Mouse (Mus musculus) monocyte, adult 5-6 weeks (primary cell): ENCODE measurements around the gene Zbtb44. TPM values are rescaled to one million over a fixed set of nuclear protein-coding genes. Genes with fewer than 3 reads are reported as not detected.

Source experiments
- ATAC-seq: fragments of 153-309, 156-312 bp; replicated peaks from 2 replicates; pipeline ENCODE4 v1.8.0; 2017; ENCODE audit warnings: mild to moderate bottlenecking; ENCODE audit not compliant: low TSS enrichment, insufficient number of reproducible peaks, severe bottlenecking, poor library complexity, low FRiP score
- total RNA-seq: library from RNA; stranded (forward); fragments of 200-1000, 200-491, 200-594 nt; gene quantifications from 3 replicates; pipeline ENCODE4 v1.2.3, GENCODE M21; 2017

Gene Zbtb44
- total RNA-seq, result 24.0 to 32.1 TPM (median 29.0 TPM) in 3 replicates

GRCm38 (mm10) chr9:31030532-31031413 is at the start of gene Zbtb44:
Zbtb44 (plus strand) TSS chr9:31030644.
- ATAC-seq, result peak; percentile 64

- no peak for ATAC-seq
Measured at GRCm38 (mm10) chr9:30985782-30986181, 44.7 kb upstream of the Zbtb44 start.

GRCm38 (mm10) chr9:30993106-30993505 is 37.3 kb upstream of the Zbtb44 start:
- ATAC-seq, result no peak

- ATAC-seq, result no peak
Measured at GRCm38 (mm10) chr9:30996590-30997562, 33.6 kb upstream of the Zbtb44 start.

- no peak for ATAC-seq
Measured at GRCm38 (mm10) chr9:31000641-31001040, 29.8 kb upstream of the Zbtb44 start.

GRCm38 (mm10) chr9:31002528-31002927 is 27.9 kb upstream of the Zbtb44 start:
- no peak for ATAC-seq

GRCm38 (mm10) chr9:31009334-31009733 is 21.1 kb upstream of the Zbtb44 start:
- no peak for ATAC-seq

GRCm38 (mm10) chr9:31010040-31010439 is 20.4 kb upstream of the Zbtb44 start:
- ATAC-seq, result no peak

- no peak for ATAC-seq
Measured at GRCm38 (mm10) chr9:31010749-31011148, 19.7 kb upstream of the Zbtb44 start.

- ATAC-seq, result no peak
Measured at GRCm38 (mm10) chr9:31011533-31011932, 18.9 kb upstream of the Zbtb44 start.

GRCm38 (mm10) chr9:31012674-31013073 is 17.8 kb upstream of the Zbtb44 start:
- ATAC-seq, result no peak

- ATAC-seq, result no peak
Measured at GRCm38 (mm10) chr9:31013415-31013814, 17.0 kb upstream of the Zbtb44 start.

- ATAC-seq, result no peak
Measured at GRCm38 (mm10) chr9:31017616-31018015, 12.8 kb upstream of the Zbtb44 start.

GRCm38 (mm10) chr9:31018158-31018557 is 12.3 kb upstream of the Zbtb44 start:
- no peak; the same call in 1 of the 2 replicates for ATAC-seq

GRCm38 (mm10) chr9:31018705-31019104 is 11.7 kb upstream of the Zbtb44 start:
- ATAC-seq, result no peak

- no peak for ATAC-seq
Measured at GRCm38 (mm10) chr9:31028251-31028650, 2.2 kb upstream of the Zbtb44 start.

- ATAC-seq, result peak; percentile 91
Measured at GRCm38 (mm10) chr9:31029751-31030511, 513 bp upstream of the Zbtb44 start.

GRCm38 (mm10) chr9:31031414-31031843 is 985 bp downstream of the Zbtb44 start:
- no peak for ATAC-seq

- no peak for ATAC-seq
Measured at GRCm38 (mm10) chr9:31032546-31032945, 2.1 kb downstream of the Zbtb44 start.
